Mouse (Mus musculus) cerebellum, adult 11-12 months (tissue): Measurements from ENCODE around the gene Gnb5.
A peak's percentile ranks its signal among the peaks of the same experiment; 100 is the strongest.

Experiments
- DNase-seq: peaks from one replicate; pipeline ENCODE4 v3.0.0; 2022

Gene Gnb5

DNA sequence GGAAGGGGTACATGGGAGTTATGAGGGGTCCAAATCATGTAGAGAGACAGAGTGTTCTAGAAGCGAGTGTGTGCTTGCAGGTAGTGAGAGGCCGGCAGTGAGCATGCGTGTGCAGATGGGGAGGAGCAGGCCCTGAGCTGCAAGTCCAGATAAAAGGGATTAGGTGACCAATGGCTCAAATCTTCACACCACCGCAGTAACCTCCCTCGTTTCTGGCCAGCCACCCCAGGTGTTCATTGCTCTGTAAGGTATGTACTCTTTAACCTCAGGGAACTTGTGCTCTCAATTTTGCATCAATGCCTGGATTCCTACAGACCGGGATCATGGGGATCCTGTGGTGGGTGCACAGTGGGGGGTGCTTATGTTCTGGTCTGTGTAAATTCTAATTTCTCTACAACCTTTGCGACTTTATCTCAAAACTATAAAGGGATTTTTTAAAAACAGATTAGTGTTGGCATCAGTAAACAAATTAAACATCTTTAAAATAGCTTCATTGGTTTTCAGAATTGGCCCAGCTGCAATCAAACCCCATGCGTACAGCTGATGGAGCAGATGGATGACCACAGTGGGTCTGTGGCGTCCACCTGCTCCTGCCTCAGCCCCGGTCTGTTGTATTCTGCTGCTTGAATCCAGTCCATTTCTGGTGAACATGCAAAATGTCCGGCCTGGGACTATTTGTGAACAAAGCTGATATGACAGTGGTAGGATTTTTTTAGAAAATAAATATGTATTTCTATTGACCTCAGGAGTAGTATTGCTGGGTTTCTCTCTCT lies at the start of gene Gnb5:
Gnb5 (plus strand) TSS at position 163 of the 773 bp plus-strand sequence.
- peak; percentile 92 for DNase-seq

- no peak for DNase-seq
Observed at GRCm38 (mm10) chr9:75258792-75259191, 47.3 kb upstream of the Gnb5 start.

DNA sequence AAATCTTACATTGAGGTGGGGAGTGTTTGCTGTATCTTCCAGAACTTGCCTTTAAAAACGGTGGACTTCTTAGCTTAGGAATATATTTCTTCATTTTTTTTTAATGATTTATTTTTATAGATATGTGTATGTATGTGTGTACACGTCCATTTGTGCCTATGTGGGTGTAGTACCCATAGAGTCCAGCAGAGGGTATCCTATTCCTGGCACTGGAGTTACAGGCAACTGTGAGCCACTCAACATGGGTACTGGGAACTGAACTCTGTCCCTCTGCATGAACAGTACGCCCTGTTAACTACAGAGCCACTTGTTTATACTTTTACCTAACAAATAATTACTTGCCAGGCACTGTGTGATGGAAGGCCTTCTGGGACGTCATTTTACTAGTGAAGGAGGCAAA lies 46.4 kb upstream of the Gnb5 start:
- DNase-seq: no peak

DNA sequence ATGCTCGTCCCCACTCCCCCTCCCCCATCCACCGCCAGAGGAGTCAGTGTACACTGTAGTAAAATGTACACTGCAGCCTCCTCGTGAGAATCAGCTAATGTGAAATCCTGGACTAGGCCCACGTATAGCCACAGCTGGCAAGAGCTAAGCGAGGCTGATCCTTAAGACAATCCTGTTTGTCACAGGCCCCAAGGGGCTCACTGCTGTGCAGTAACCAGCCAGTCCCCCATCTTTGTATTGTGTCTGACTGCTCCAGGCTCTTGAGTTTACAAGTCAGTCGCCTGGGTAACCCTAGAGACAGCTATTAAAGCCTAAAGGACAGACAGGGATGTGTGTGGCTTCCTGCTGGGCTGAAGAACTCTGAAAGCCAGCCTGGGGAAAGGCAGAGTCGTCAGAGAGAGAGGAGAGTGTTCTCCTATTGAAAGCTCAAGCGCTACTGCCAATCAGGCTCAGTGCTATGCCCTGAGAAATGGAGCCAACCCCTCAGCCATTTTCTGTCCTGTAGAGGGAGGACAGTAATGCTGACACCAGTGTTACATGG lies 44.7 kb upstream of the Gnb5 start:
- DNase-seq: no peak

DNA sequence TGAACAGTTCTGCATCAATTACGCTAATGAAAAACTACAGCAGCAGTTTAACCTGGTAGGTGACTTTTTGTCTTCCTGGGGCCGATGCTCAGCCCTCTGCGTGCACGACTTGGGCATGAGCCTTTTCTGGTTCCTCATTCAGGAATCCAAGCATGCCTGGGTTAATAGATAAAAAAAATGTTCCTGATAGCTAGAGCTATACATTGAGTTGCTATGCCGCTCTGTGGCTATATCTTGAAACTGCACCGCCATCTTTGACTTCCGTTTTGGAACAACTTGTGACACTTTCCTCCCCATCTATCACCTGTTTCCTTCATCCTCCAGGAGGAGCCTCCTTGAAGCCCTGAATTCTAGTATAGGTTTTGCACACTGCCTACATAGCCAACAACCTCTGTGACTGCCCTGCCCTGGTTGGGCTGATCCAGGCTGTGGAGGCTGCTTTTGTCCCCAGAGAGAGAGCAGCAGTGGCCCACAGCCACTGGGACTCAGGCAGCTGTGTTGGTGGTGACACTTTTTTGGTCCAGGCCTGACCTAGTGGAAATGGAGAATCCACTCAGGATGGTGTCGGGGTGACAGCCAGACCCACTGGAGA lies 43.8 kb upstream of the Gnb5 start:
- DNase-seq: no peak

DNA sequence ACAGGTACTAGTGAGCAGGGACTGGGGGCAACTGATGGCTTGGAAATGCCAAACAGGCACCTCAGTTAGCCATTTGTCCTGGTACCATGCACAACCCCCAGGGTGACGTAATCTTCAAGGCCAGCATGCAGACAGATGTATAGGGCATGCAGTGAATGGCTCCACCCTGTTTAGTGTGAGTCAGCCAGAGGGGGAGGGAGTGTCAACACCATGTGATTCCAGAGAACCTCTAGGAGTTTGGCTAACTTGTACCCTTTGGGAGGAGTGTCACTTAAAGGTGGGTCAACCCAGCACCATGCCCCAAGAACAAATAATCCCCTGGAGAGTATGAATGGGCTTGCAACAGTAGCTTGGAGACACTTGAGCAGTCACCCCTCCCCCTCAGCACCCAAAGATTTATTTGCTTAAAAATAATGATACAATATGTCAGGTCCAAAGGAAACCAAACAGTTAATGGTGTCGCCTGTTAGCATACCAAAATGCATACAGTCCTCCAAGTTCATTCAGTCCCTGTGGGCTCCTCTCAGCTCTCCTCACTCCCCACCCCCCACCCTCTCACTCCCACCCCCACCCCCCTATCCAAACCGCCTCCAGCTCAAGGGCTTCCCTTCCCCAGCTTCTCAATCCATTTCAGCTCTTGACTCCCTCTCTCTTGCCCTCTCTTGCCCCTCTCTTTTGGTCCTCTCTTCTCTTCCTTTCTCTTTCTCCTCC lies 41.9 kb upstream of the Gnb5 start:
- no peak for DNase-seq

DNA sequence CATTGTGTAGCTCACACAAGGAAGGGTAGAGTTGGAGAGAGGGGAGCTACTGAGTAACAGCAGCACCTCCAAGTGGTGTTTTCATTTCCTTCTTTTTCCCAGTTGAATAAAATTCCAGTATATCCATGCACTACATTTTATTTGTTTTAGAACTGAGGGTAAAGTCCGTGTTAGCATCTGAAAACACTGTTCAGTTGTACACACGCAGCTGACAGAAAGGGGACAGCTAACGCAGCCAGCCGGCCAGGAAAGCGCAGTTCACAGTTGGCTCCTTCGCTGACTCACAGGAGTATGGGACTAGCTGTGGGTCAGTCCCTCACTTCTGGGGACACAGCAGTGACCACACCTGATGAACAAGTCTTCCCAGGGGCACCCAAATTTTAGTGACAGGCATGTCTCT lies 38.9 kb upstream of the Gnb5 start:
- no peak for DNase-seq

DNA sequence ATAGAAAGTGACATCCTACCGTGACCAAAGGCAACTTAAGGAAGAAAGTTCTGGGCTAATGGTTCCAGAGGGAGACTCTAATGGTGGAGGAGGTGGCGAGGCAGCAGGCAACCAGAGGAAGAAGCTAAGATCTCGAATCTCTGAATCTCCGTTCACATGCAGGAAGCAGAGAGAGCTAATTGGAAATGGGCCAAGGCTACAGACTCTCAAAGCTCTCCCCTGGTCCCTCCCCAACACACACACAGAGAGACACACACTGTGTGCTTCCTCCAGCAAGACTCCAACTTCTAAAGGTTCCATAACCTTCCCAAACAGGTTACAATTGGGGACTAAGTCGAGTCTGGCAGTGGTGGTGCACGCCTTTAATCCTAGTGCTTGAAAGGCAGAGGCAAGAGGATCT lies 35.7 kb upstream of the Gnb5 start:
- DNase-seq: no peak

- no peak for DNase-seq
Observed at GRCm38 (mm10) chr9:75271539-75271938, 34.5 kb upstream of the Gnb5 start.

- no peak for DNase-seq
Observed at GRCm38 (mm10) chr9:75273646-75274045, 32.4 kb upstream of the Gnb5 start.

- DNase-seq: no peak
Observed at GRCm38 (mm10) chr9:75274486-75274885, 31.6 kb upstream of the Gnb5 start.

GRCm38 (mm10) chr9:75275051-75275450 lies 31.0 kb upstream of the Gnb5 start:
- no peak for DNase-seq

- DNase-seq: peak; percentile 63
Observed at GRCm38 (mm10) chr9:75280814-75281213, 25.3 kb upstream of the Gnb5 start.

- DNase-seq: no peak
Observed at GRCm38 (mm10) chr9:75282179-75282578, 23.9 kb upstream of the Gnb5 start.

- DNase-seq: peak; percentile 81
Observed at GRCm38 (mm10) chr9:75282830-75283229, 23.3 kb upstream of the Gnb5 start.

DNA sequence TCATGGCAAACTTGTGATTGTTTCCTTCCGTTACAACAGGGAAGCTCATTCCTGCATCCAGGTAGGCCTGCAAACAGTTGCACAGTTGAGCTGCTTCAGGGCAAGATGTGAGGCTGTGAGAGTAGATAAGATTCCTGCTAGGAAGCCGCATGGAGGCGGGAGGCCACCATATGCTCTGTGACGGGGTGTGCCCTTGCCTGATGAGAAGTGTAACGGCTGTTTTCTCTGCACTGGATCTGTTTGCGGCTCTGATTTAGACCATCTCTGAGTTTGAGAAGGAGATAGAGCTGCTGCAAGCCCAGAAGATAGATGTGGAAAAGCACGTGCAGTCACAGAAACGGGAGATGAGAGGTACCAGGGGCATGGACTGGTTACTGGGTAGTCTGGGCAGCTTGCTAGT lies 22.5 kb upstream of the Gnb5 start:
- peak; percentile 84 for DNase-seq

- DNase-seq: no peak
Observed at GRCm38 (mm10) chr9:75285363-75285762, 20.7 kb upstream of the Gnb5 start.

DNA sequence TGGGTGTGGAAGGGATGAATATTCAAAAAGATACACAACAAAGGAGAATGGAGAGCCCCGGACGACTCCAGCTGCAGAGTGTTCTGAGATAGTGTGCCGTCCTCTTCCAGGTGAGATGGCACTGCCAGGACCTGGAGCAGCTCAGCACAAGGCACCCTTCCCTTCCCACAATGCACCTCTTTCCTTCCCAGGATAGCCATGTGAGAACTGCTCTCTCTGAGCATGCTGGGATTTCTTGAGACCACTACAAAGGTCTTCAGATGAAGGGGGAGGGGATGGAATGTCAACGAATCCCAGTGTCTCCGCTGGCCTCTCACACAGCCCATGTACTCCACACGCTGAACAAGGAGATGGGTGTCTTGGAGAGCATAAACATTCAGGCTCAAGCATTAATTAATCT lies 18.5 kb upstream of the Gnb5 start:
- no peak for DNase-seq

DNA sequence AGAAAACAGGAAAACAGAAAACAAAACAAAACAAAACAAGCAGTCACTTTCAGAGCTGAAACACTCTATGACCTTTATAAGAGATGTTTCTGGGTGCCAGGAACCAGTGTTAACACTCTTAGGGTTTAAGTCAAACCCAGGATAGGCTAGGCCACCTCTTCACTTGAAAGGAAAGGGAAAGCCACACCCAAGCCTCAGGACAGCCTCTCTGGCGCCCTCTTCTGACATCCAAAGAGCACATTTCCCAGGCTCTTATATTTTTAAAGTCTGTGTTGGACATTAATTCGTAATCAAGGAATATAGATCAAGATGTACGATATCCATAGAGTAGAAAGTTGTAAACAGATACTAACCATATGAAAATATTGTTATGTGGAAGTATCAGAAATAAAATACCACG lies 16.5 kb upstream of the Gnb5 start:
- DNase-seq: no peak

GRCm38 (mm10) chr9:75299342-75299741 lies 6.7 kb upstream of the Gnb5 start:
- DNase-seq: no peak

DNA sequence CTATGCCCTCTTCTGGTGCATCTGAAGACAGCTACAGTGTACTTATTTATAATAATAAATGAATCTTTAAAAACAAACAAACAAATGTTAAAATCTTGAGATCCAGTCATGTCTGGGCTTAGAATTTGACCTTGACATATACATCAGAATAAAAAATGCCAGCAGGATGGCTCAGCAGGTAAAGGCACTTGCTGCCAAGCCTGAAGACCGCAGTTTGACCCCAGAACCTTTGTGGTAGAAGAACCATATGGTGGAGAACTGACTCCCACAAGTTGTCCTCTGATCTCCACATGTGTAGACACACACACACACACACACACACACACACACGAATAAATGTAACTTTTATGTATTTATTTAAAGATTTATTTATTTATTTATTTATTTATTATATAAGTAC lies 3.1 kb upstream of the Gnb5 start:
- DNase-seq: no peak

GRCm38 (mm10) chr9:75303701-75304261 lies 2.3 kb upstream of the Gnb5 start:
- peak; percentile 69 for DNase-seq

DNA sequence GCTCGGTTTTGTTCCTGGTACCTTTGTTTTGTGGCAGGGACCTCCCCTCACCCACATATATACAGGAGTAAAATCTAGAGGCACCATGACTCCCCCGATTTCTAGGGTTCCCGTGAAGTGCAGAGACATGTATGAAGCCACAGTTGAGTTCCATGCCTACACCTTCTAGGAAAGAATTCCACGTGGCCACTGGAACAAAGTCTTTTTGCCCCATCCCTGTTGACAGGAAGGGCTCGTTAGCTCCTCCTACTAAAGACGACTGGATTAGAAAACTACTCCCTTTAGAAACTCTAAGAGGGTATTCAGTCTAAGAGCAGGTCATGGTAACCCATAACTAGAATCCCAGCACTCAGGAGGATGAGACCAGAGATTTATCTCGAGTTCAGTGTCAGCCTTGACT lies 1.8 kb upstream of the Gnb5 start:
- no peak for DNase-seq

DNA sequence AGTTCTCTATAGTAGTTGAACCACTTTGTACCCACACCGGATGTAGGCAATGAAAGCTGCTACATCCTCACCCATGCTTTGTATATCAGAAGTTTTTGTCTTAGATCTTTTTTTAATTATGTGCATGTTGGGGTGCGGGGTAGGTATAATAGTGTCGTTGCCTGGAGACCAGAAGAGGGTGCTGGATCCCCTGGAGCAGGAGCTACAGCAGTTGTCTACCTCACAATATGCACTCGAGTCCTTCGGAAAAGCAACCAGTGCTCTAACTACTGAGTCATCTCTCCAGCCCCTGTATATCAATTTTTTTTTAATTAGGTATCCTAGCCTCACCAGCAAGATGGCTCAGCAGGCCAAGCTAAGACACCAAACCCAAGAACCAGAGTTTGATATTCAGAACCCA lies 927 bp downstream of the Gnb5 start:
- no peak for DNase-seq
